Mouse (Mus musculus) Muller cell, postnatal 12 days (primary cell): ENCODE results near the gene Ror2.

ENCODE experiments used
- DNase-seq: peaks from one replicate; pipeline ENCODE4 v3.0.0-alpha.2; 2015; ENCODE audit errors: inconsistent ontology term

Gene Ror2

DNA sequence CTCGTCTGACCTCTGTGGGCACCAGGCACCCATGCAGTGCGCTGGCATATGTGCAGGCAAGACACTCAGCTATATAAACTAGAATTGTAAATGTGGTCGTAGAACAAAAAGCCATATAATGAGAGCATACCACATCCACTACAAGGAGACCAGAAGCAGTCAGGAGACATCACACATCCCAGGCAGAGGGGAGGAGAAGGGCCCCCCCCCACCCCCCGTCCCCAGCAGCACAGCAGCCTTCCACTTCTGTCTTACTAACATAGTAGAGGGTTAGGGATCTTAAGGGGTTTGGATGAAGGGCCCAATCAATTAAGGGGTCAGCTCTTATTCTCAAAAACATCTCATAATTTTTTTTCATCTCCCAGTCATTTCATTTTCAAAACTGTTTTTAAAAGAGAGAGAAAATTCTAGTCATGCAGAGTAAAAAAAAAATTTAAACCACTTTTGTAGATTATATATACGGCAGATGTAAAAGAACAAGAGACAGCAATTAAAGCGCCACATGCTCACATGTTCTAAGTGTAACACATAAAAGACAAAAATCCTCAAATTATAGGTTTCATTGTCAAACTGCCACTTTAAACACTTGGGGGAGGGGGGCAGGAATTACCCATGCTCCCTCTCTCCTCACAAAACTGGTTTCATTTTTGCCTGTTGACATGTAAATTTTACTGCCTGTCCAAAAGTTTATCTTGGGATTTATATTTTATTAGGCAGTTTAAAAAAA is 89.8 kb downstream of the Ror2 start:
- no peak for DNase-seq

DNA sequence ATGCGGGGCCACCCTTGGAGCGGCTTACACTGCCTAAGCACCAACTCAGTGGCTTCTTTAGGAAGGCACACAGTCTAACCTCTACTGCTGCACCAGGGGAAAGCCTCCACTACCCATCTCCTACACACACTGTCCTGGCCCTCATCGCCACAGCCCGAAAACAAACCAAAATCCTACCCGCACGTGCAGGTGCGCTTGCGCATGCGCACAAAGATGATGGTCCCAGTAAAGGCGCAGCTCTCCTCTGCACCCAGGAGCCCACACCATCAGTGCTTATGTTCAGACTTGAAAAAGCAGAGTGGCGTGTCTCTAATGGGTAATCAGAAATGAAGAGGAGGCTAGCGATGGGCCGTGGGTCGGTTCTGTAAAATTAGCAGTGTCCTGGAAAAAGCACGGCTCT is 91.6 kb downstream of the Ror2 start:
- no peak for DNase-seq

DNA sequence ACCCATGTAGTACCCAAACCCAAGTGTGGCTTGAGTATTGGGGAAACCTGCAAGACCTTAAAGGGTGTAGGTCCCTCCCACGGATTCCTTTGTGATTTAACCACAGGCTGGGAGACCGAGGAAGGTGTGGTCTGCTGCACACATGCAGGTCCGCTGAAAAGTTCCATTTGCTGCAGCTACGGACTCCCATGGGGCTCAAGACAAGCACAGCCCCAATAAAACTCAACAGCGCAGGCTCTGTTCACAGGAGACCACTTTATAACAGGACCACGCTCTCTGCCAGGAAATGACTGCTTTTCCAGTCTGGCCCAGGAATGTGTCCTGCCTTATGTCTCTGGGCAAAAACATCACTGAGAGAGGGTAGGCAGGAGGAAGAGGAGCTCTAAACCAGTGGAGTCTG is 92.2 kb downstream of the Ror2 start:
- DNase-seq = no peak

DNA sequence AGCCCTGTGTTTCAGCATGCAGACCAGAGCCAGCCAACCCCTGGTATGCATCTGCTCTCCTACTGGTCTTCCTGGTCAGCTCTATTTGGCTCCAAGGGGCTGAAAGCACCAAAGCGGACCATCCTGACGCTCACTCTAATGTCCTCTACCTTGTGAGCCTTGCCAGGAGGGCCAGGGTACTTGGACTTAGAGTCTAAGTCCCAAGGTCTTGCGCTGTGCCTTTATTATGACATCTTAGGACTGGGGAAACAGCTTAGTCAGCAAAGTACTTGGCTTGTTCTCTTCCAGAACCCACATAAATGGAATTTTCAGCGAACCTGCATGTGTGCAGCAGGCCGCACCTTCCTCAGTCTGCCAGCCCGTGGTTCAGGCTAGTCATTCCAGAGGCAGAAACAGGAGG is 93.6 kb downstream of the Ror2 start:
- DNase-seq = no peak

DNA sequence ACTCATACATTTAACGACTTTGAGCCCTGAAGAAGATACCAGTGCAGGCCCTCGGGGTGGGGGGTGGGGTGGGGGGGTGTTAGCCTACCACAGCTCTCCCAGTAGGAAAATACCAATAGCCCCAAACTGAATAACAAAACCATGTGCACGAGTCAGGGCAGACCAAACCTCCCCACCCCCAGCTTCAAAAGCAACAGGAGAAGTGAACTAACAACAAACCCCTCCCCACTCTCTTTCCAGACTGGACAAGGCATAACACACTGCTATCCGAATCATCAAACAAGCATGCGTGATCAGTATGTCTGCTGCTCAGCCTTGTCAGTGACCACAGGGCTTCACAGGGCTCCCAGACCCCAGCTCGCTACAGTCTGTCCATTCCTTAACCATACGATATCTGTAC is 94.3 kb downstream of the Ror2 start:
- DNase-seq = no peak

DNA sequence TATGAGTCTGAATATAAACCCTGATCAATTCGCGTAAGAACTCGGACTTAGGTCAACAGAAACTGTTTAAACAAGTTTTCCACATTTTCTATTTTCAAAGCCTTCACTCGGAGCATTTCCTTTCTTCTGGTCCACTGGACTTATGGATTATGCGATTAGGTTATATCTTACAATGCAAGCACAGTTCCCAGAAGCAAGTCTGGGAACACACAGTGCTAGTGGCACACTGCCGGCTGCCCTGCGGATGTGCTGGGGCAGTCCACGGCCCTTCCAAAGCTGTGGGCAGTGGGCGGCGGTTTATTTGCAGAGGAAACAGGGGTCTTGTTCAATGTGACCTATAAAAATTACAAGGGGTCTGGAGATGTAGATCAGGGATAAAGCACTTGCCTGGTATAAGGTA is 97.0 kb downstream of the Ror2 start:
- DNase-seq = no peak

DNA sequence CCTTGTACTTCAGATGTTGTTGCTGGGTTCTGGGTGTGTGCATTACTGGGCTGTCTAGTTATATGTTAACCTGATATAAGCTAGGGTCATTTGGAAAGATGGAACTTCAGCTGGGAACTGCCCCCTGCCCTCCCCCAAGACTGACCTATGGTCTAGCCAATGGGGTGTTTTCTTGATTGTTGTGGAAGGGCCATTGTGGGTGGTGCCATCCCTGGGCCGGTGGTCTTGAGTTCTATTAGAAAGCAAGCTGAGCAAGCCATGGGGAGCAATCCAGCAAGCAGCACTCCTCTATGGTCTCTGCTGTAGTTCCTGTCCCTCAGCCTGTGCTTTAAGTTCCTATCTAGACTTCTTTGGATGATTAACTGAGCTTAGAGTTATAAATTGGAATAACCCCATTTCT is 101.1 kb downstream of the Ror2 start:
- DNase-seq = no peak

DNA sequence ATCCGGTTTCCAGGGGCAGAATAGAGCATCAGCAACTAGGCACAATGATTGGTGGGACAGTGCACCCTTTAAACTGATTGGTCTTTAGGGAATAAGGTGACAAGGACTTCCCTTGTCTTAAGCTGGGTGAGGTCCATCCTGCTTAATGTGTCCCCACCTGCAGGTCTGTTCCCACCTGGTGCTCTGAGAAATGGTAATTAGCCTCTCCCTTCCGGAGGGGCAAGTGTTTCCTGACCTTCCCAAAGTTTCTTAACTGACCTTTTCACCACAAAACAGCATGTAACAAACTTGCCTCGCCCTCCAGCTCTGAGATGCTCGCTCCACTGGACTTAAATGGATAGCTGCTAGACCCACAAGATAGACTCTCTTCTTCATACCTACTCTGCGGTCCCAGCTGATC is 101.8 kb downstream of the Ror2 start:
- no peak for DNase-seq

DNA sequence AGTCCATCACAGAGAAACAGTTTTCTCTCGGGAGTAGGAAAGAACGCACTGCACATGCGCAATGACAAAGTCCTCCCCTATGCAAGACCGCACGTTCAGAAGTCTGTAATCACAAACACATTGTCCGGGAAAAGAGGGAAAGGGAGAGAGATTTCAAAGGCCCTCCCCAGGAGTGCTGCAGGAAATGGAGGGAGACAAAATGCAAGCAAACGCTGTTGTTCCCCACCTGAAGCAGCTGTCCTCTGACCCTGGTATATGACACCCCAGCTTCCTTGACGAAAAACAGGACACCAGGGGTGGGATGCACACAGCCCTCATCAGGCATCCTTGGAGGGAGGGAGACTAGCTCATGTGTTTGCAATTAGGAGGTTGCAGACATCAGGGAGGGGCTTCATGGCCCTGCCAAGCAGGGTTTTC is 102.8 kb downstream of the Ror2 start:
- no peak for DNase-seq

DNA sequence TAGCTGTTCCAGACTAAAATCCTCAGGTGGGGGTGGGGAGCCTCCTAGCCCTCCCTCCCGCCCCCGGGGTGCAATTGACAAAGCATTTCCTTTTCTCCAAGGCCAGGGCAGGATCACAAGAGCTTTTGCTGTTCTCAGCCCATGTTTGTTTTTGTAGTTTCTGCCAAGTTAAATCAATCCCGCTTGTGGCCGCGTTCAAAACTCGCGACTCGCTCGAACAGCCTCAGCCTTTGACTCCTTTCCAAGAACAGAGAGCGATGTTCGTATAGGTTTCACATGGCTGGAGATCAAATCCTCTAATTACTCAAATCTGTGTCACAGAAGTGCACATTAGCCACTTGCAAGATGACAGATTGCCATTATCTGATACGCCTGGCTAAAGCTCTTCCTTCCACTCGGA is 107.3 kb downstream of the Ror2 start:
- DNase-seq = peak; percentile 71

DNA sequence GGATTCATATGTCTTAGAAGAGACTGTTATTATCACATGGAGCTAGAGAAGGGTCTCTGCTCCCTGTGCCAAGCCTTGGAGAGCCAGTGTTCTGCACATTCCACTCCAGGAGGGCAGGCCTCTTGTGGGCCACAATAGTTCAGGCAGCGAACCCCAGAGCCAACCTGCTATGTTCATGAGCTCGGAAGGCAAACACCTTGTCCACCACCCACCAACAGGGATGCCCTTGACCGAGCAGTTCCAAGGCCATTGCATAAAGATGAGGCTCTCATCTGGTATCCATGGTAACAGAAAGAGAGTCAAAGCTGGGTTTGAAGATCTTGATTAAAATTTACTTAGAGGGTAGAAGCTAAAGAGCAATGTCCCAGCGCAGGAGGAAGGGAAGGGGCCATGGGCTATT is 107.8 kb downstream of the Ror2 start:
- no peak for DNase-seq

DNA sequence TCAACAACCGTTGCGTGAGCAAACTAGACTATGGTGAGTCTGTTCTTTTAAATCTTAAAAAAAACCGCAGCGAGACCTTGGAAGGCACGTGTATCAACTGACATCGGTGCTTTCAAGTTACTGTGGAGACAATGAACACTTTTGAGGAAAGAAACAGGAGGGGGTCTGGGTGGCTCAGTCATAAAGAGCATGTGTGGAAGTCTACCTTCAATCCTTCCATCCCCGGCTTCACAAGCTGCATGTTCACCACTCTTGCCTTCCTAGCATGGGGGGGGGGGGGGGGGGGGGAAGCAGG is 108.6 kb downstream of the Ror2 start:
- no peak for DNase-seq

DNA sequence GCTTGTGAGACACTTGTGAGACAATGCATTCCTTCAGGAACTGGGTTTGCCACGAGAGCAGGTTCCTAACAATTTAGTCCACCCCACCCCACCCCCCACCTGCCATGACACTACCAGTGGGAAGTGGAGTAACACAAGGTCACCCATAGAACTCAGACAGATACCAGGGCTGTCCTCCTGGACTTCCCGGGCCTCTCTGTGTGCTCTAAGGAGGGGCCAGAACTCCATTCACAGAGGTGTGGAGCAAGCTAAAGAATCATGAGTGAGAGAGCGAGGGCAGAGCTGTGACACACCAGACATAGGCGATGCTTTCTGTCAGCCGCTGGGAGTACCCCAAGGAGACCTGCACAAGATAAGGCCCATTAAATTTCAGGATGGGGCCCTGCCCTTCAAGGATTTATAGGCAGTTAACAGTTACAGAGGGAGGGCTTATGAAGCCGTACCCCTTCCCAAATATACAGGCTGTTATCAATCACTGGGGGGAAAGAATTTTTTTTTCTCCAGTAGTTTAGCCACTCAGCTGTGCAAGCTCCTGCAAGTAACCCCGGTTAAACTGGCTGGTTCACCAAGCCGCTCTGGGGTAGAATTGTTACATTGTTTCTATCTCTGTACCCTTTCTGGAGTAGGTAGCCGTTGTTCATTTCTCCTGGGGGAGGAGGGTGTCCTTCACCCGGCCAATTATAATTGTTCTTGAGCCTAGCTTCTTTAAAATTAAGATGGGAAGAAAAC is 109.1 kb downstream of the Ror2 start:
- DNase-seq = no peak

DNA sequence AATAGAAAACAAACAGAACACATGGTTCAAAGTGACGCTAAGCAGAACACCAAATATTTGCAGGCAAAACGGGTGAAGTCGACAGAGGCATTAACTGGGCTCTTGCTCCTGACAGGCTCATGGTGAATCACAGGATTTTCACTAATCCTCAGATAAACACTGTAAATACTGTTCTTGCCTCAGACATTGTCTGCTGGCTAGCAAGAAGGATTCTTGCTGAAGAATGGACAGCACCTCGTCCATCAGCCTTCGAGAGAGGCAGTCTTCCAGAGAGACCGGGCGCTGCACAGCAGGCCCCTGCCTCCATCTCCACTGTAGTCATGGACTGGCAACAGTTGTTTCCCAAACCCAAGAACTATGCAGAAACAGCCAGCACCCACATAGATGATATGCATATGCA is 110.9 kb downstream of the Ror2 start:
- DNase-seq = no peak

DNA sequence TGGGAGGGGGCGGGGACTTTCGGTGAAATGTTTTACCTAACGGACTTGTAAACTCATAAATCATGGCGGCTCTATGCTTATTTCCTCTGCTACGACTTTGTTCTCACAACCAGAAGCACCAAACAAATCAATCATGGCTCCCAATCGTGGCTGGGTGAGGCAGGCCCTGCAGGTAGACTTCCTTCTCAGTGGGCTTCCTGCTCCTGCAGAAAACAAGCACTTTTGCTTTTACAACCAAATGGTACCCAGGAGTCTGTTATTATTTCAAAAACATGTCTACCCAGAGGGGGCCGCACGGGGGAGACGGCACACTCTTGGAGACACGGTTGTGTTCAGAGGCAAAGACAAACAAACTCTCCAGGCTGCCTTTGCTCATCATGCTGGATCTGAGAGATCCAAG is 122.3 kb downstream of the Ror2 start:
- DNase-seq = no peak

DNA sequence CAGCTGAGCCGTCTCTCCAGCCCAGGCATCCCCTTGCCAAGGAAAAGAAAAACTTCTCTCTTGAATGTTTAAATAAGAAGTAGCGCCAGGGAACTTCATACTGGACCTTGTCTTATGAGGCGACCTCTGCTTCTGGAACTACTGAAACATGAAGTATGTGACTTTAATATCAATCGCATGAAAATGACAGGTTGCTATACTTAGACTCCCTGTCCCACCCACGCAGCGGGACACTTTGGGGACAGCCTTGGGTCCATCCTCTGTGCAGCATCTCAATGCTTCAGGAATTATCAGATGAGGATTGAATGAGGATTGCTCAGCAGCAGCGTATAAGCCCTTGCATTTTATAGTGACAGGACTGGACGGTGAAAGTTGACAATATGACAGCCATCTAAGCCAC is 122.9 kb downstream of the Ror2 start:
- no peak for DNase-seq

DNA sequence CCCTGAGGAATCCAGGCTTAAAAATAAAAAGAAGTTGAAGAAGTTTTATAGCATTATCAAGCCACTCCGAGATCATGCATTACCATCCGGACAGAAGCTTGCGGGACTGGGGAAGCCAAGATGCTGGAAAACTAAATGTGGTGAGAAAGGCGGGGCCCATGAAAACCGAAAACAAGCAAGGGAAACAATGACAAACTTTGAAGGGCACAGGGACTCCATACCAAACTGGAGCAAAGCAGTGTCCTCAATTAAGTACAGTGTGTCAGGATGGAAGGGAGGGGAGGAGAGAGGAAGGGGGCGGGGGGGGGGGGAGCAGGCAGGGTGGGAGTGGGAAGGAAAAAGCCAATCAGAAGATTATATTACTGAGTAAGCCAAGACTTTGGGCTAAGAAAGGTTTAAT is 126.4 kb downstream of the Ror2 start:
- DNase-seq = no peak

DNA sequence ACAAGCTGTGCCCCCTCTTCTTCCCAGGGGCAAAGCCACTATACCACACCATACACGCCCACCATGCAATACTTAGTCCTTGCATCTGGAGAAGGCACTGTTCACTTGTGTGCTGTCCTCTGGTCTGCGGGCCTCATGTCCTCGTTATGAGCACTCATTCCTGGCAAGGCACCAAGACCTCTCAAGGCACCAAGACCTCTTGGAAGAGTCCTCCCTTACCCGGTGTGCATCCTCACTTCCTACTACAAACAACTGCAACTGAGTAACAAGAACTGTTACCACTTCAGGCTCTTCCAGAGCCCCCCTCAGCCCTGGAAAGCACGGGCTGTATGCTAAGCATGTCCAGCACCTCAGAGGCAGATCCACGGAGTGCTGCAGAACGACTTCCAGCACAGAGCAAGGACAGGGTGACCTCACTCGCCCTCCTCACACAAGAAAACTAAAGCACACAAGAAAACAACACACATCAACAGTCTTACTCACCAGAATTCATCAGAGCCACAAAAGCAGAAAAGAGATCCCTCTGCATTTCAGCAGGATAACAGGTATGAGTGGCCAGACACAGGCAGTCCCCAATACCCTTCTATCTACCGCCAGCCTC is 127.4 kb downstream of the Ror2 start:
- no peak for DNase-seq

DNA sequence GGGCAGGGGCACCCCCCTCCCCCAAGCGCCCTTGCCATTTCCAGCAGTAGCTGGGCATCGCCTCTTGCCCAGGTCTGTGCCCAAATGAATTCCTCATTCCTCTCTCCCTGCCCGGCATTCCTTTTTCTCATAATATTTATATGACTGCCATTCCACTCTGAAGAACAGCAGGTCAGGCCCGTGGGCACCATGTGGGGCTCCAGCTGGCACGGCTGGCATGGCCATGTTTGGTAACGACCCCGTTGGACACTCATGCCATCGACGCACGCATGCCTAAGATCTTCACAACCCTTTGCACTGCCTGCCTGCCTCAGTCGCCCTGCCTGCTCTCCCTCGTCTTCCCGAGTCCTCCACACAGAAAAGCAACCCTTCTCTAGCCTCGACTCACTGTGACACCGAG is 129.0 kb downstream of the Ror2 start:
- no peak for DNase-seq

DNA sequence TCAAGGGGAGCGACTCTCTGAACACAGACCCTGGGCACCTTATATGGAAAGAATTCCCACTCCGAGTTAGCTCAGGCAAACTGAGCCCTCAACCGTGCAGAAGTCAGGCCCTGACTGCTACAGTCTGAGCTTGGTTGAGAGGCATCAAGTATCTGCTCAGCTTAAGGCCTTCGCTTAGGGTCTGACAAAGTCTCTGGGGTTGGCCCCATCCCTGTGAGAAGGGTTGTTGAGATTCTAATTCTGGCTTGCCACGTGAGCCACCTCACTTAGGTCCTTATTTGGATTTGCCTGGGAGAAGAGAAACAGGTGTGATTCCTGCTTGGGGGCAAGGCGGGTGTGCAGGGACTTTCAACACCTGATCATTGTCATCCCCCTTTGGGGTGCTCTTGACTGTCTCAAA is 129.6 kb downstream of the Ror2 start:
- DNase-seq = no peak

DNA sequence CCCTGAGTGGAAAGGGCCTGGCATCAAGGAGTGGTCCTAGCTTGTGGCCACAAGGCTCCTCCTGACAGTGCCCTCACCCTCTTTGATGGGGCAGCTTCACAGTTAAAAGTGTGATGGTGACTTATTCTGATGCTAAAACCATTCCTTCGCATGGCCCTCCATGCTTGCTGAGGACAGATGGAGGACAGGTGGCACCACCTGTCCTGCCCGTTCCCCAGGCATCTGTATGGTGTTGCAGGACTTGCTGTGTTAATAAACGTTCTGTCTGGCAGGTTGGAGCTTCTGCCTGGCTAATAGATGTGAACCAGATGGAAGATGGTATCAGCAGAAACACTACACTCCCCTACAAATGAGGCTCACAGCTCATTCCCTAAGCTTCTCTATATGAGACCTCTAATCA is 140.4 kb downstream of the Ror2 start:
- DNase-seq = no peak

DNA sequence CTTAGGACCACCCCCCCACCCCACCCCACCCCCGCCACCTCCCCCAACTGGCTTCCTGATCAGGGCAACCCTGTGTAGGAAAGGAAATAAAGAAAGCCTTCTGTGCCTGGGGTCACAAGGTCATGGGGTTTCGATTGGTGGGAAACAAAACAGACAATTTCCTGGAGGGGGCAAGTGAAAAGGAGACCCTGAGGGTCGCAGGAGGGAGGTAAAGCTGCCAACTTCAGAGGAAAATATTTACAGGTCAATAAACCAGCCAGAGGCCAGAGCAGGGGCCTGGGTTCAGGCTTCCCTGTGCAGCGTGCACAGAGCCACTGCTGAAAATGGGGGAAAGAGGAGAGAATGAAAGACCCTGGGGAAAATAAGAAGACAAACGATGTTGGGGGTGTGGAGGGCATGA is 142.8 kb downstream of the Ror2 start:
- no peak for DNase-seq

DNA sequence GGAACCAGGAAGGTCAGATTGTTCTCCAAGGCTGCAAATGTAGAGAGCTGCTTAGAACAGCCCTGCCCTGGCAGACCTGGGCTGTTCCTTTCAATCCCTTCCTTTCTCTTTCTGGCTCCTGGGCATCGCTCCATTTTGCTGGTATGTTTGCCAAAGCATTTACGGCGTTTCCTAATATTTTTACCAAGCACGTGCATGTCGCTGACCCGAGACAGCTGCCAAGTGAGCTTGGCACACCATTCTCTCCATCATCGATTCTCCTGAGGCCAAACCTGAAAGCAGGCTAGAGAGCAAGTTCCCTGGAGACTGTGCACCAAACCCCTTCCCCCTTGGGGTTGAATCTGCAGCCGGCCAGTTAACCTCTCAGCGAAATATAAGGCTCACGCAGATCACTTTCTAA is 143.7 kb downstream of the Ror2 start:
- DNase-seq = no peak

DNA sequence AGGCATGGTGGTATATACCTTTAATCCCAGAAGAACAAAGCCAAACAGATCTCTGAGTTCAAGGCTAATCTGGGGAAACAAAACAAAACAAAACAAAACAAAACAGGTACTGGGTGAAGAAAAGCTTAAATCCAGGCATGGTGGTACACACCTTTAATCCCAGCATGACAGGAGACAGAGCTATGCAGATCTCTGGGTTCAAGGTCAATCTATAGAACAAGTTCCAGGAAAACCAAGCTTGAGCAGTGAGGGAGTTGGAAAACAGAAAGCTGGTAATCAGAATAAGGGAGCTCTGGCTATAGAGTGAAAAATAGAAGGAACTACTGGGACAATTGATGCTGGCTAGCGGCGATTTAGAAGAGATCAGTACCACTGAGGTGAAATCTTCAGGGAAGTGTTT is 145.6 kb downstream of the Ror2 start:
- DNase-seq = no peak
